Mouse (Mus musculus): Measurements from ENCODE around the gene Uck1.

Uck1 gene

GRCm38 (mm10) chr2:32258887-32259533 is 949 bp downstream of the Uck1 start:
- no peak for DNase-seq (ENCODE audit: low spot score in 2 of 2)

- no peak for DNase-seq (ENCODE audit: low spot score in 2 of 2)
Observed at GRCm38 (mm10) chr2:32256273-32256672, 3.7 kb downstream of the Uck1 start.

GRCm38 (mm10) chr2:32254563-32254962 is 5.4 kb downstream of the Uck1 start:
- no peak for DNase-seq (ENCODE audit: low spot score in 2 of 2)

- DNase-seq (ENCODE audit: low spot score in 2 of 2): no peak
Observed at GRCm38 (mm10) chr2:32253352-32253751, 6.6 kb downstream of the Uck1 start.

GRCm38 (mm10) chr2:32252658-32253057 is 7.3 kb downstream of the Uck1 start:
- DNase-seq (ENCODE audit: low spot score in 2 of 2): no peak

GRCm38 (mm10) chr2:32251791-32252527 is 8.0 kb downstream of the Uck1 start:
- DNase-seq (ENCODE audit: low spot score in 2 of 2): no peak

- no peak for DNase-seq (ENCODE audit: low spot score in 2 of 2)
Observed at GRCm38 (mm10) chr2:32248377-32249361, 11.3 kb downstream of the Uck1 start.

- no peak for DNase-seq (ENCODE audit: low spot score in 2 of 2)
Observed at GRCm38 (mm10) chr2:32246741-32247140, 13.2 kb downstream of the Uck1 start.

- DNase-seq (ENCODE audit: low spot score in 2 of 2): no peak
Observed at GRCm38 (mm10) chr2:32242986-32243385, 17.0 kb downstream of the Uck1 start.

GRCm38 (mm10) chr2:32240591-32240990 is 19.4 kb downstream of the Uck1 start:
- no peak for DNase-seq (ENCODE audit: low spot score in 2 of 2)

- no peak for DNase-seq (ENCODE audit: low spot score in 2 of 2)
Observed at GRCm38 (mm10) chr2:32238708-32239435, 21.1 kb downstream of the Uck1 start.

GRCm38 (mm10) chr2:32237571-32237970 is 22.4 kb downstream of the Uck1 start:
- no peak for DNase-seq (ENCODE audit: low spot score in 2 of 2)

- peak; percentile 43 to 56 for DNase-seq (ENCODE audit: low spot score in 2 of 2)
Observed at GRCm38 (mm10) chr2:32236760-32237487, 23.0 kb downstream of the Uck1 start.

GRCm38 (mm10) chr2:32235886-32236759 is 23.8 kb downstream of the Uck1 start, which contains the start of gene Pomt1:
Pomt1 (plus strand) TSS chr2:32236590.
- peak; percentile 90 to 92 for DNase-seq (ENCODE audit: low spot score in 2 of 2)

GRCm38 (mm10) chr2:32235433-32235832 is 24.5 kb downstream of the Uck1 start:
- DNase-seq (ENCODE audit: low spot score in 2 of 2): no peak

- no peak for DNase-seq (ENCODE audit: low spot score in 2 of 2)
Observed at GRCm38 (mm10) chr2:32222057-32222456, 37.9 kb downstream of the Uck1 start.

- DNase-seq (ENCODE audit: low spot score in 2 of 2): no peak
Observed at GRCm38 (mm10) chr2:32221577-32221976, 38.4 kb downstream of the Uck1 start.

- no peak for DNase-seq (ENCODE audit: low spot score in 2 of 2)
Observed at GRCm38 (mm10) chr2:32220969-32221368, 39.0 kb downstream of the Uck1 start.

- no peak for DNase-seq (ENCODE audit: low spot score in 2 of 2)
Observed at GRCm38 (mm10) chr2:32220021-32220420, 39.9 kb downstream of the Uck1 start.

- DNase-seq (ENCODE audit: low spot score in 2 of 2): no peak
Observed at GRCm38 (mm10) chr2:32219501-32219900, 40.5 kb downstream of the Uck1 start.

All from right cerebral cortex, adult 2 months (tissue).